Mouse (Mus musculus): ENCODE data around the gene Rbbp6. TPM values are rescaled to one million over a fixed set of nuclear protein-coding genes. Genes with fewer than 3 reads are reported as not detected.

The Rbbp6 gene
- total RNA-seq (2014; fragmentation: Nextera tagmentation) (89.0 and 129 TPM in 2 replicates), total RNA-seq (2017) (61.3 and 66.8 TPM in 2 replicates)

DNA sequence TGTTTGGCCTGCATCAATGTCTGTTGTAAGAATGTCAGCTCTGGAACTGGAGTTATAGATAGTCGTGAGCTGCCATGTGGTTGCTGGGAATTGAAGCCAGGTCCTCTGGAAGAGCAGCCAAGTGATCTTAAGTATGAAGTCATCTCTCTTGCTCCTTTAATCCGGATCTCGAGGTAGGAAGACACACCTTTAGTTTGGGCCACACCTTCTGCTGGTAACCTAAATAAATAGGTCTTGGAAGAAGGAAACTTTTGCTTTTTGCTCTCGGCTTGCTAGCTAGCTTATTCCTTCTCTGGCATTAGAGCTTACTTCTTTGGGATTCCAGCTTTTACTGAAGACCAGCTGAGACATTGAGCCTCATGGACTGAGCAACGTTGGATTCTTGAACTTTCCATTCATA, at the start of gene Rbbp6:
Gene Rbbp6 (plus strand): TSS at position 301 of the 400 bp plus-strand sequence.
- ATAC-seq (replicated peaks; ENCODE audit: poor library complexity, severe bottlenecking) = no peak

DNA sequence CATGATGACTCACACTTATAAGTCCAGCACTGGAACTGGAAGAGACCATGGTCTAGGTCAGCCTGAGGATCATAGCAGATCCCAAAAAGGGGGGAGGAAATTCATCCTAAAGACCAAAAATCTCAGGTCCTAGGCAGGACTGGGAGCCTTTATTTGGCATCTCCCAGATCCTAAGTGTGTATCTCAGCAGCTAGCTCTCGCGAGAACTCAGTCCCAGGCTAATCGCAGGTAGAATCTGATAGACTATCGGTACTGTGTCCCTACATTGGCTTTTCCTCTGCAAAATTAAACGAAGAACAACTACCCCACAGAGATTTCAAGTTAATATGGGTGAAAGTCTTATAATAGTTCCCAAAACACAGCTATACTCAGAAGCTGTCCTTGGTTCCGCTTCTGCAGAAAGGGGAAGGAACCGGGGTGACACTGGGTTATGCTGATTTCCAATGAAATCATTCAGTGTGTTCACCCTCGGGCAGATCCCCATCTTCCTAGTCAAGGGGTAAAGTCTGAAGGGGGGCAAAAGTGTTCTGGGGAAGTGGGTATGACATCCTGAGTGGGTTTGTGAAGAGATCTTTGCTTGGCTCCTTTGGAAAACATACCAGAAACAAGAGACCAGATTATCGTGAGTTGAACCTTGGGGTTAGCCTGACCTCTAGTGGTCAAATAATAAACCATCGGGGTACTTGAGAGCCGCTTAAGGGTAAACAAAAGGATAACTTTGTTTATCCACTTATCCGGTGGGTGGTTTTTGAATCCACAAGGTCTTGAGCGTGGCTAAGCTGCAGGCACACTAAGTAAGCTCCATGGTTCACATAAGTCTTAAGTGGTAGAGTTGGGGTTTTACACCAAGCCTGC, 45.5 kb upstream of the Rbbp6 start:
- ATAC-seq (replicated peaks; ENCODE audit: poor library complexity, severe bottlenecking) = peak; percentile 89

DNA sequence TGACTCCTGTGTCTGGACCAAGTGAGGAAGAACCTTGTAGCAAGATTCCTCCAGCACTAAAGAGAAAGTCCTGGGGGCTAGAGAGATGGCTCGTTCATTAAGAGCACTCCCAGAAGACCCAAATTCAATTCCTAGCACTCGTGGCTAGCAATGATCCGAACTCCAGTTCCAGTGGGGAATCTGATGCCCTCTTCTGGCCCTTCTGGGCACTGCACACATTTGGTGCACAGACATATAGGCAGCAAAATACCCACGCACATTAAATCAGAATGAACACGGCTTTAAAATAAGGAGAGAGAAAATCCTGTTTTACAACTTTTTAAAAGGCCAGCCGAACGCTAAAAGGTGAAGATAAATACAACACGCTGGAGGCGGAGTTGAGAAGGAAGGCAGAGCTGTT, 43.9 kb upstream of the Rbbp6 start:
- no peak for ATAC-seq (replicated peaks; ENCODE audit: poor library complexity, severe bottlenecking)

DNA sequence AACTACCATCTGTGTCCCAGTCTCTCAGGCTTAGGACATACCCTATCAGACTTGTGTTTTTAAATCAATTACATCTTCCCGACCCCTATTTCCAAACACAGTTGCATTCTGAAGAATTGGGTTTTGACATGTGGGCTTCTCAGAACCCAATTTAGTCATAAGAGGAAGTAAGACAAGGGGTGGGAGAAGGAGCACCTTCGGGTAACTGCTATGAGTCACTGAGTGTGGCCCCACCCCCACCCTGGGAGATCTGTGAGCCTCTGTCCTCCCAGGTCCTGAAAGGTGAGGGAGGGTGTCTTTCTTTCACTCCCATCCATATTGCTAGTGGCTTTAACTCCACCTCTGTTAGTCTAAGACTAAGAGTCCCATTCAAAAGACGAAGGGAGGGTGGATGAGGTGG, 41.2 kb upstream of the Rbbp6 start:
- ATAC-seq (replicated peaks; ENCODE audit: poor library complexity, severe bottlenecking) = peak; percentile 56

DNA sequence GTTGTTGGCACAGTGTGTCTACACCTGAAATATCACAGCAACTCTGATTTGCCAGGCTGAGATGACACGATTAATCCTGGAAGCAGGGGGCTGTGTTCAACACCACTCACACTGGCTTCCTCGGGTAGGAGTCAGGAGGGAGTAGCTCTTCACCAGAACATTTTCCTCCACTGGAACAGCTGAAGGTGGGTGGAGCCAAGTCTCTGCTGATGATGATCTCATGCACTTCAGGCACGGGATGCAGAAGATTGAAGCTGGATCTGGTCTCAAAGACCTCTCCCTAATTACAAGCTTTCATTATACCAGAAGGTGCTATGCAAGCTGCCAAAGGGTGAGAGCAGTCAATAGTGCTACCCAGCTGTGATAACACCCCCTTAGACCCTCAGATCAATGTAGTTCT, 35.0 kb upstream of the Rbbp6 start:
- no peak for ATAC-seq (replicated peaks; ENCODE audit: poor library complexity, severe bottlenecking)

DNA sequence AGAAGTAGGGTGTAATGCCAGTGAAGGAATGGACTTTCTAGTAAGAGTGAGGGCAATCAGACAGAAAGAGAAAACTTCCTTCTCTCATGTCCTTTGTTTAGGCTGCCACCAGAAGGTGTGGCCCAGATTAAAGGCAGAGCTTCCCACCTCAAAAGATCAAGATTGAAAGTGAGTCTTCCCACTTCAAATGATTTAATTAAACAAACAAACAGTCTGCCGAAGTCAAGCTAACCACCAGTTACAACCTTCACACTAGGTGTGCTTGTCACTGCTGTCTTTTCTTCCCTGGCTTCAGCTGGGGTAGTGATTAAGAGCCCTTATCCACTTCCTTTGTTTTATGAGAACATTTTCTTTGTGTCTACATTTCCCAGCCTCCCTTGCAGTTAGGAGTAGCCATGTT, 33.3 kb upstream of the Rbbp6 start:
- ATAC-seq (replicated peaks; ENCODE audit: poor library complexity, severe bottlenecking) = no peak

DNA sequence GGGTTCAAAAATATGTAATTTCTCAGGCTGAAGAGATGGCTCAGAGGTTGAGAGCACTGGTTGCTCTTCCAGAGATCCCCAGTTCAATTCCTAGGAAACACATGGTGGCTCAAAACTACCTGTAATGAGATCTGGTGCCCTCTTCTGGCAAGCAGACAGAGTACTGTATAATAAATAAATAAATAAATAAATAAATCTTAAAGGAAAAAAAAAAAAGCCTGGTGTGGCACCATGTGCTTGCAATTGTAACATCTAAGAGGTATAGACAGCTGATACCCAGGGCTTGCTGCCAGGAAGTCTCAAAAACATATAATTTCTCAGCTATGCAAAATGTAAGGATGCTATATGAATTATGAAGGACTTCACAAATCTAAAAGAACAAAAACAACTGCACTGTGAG, 28.9 kb upstream of the Rbbp6 start:
- no peak for ATAC-seq (replicated peaks; ENCODE audit: poor library complexity, severe bottlenecking)

DNA sequence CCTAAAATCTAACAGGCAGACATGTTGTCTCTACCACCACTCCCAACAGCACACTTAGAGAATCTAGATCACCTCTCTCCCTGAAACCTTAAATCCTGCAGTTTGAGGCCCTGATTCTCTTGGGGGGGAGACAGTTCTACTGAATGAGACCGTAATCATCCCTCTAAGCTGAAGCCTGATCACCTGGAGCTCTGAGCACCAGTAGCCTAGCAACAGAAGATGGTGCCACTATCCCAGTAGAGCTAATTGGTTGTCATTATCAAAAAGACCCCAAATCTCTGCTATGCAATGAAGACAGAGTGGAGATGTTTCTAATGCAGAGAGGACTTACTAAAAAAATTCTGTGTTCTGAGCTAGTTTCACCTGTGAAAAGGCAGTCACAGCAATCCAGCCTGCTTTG, 27.3 kb upstream of the Rbbp6 start:
- no peak for ATAC-seq (replicated peaks; ENCODE audit: poor library complexity, severe bottlenecking)

DNA sequence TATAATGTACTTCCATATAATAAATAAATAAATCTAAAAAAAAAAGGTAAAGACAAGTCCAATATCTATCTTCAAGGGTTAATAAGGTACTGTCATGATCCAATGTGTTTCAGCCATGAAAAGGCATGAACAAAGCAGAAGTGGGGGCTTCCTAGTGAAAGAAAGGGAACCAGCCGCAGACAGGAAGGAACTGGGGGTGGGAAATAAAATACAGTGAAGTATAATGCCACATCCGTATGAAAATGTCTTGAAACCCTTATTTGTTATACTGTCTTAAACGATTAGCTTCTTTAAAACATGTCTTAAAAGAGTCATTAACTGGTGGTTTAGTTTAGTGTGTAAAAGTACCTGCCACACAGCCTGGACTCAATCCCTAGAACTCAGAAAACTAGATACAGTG, 26.3 kb upstream of the Rbbp6 start:
- peak; percentile 87 for ATAC-seq (replicated peaks; ENCODE audit: poor library complexity, severe bottlenecking)

DNA sequence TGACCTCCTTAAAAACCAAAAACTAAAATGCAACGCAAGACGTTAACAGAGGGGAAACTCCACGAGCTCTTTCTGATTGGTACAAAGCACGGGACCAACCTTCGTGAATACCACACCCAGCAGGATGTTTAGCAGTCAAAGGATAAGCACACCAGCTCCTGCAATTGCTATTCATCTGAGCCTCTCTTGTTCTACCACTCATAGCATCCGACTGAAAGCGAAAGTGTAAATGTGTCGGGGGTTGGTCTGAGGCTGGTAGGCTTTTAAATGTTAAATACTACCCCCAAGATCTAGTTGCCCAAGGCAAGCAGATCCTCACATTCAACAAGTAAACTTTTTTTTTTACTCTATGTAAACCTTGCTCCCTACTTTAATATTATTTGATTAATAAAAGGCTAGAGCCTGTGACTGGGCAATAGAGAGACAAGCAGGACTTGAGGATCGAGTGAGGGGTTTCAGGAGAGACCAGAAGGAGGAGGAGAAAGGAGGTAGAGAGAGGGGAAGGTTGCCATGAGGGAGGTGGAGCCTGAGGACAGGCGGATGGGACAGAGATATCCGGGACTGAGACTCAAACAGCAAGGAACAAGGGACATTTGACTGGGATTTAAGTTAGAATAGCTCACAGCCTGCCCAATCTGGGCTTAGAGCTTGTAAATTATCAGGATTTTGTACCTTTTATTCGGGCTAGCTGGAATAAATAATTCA, 25.0 kb upstream of the Rbbp6 start:
- ATAC-seq (replicated peaks; ENCODE audit: poor library complexity, severe bottlenecking) = peak; percentile 57

DNA sequence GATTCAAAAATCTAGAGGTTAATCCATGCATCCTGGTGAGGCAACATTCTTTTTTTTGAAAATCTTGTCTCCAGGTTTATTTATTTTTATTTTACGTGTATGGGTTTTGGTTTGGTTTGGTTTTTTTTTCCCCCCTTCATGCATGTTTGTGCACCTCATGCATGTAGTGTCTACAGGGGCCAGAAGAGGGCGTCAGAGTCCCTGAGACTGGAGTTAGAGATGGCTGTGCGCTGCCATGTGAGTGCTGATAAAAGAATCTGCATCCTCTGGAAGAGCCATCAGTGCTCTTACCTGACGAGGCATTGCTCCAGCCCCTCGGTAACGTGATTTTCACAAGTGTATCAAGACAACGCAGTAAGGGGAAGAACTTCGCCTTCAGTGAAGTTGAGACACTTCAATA, 23.4 kb upstream of the Rbbp6 start:
- ATAC-seq (replicated peaks; ENCODE audit: poor library complexity, severe bottlenecking) = no peak

DNA sequence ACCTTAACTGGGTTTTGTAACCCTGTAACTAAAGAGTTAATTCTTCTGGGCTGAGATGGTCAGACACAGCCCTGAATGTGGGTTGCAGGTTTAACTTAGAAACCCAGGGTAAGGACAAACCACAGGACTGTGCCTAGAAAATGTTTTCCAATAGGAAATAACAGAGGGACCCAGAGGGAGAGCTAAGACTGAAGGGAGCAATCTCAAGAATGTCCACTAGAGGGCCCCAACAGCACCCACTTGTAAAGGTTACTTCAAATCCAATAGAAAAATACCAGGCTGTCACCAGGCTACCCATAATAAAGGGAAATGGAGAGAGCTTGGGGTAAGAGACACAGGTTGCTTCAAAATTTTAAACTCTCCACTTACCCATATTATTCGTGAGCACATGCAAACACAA, 20.3 kb upstream of the Rbbp6 start:
- peak; percentile 89 for ATAC-seq (replicated peaks; ENCODE audit: poor library complexity, severe bottlenecking)

DNA sequence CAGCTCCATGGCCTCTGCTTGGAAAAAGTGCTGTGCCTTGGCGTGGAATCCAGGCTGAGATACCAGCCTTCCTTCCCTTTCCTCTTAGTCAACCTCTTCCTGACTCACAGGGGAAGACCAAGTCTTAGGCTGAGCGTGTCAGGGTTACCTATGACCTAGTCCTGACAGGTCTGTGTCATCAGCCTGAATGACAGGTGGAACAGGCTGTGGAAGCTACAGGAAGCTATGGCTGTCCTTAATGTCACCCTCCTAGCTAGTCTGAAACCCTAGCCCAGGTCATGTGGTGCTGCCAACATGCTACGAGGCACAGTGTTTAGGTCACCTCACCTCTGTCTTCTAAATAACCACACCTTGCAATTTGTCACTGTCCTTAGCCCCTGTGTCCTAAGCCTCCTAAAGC, 16.2 kb upstream of the Rbbp6 start:
- no peak for ATAC-seq (replicated peaks; ENCODE audit: poor library complexity, severe bottlenecking)

DNA sequence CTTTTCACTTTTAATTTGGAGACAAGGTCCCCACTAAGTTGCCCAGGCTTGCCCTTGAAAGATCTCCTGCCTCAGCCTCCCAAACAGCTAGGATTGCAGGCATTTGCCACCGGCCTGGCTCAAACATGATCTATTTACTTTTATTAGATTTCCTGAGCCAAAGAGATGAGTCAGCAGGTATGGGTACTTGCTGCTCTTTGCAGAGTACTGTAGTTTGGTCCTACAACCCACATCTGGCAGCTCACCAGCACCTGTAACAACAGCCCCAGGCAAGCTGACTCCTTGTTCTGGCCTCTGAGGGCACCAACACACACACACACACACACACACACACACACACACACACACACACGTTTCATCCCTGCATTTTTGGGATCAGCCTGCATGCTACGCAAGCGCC, 14.0 kb upstream of the Rbbp6 start:
- ATAC-seq (replicated peaks; ENCODE audit: poor library complexity, severe bottlenecking) = no peak

DNA sequence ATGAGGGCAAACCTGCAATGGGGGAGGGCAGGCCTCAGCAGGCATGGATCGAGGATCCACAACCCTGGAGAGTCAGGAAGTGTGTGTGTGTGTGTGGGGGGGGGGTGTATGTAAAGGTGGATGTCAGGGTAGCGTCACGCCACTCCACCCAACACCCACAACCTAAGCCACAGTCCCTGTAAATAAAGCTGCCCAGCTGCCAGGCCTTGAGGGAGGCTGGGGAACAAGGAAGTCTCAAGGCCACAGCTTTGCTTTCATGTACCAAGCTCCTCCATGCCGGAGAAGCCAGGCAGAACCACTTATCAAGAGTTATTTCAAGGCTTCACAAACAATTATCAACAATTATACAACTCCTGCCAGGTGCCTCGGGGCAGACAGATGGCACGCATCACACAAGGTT, 13.4 kb upstream of the Rbbp6 start:
- ATAC-seq (replicated peaks; ENCODE audit: poor library complexity, severe bottlenecking) = no peak

DNA sequence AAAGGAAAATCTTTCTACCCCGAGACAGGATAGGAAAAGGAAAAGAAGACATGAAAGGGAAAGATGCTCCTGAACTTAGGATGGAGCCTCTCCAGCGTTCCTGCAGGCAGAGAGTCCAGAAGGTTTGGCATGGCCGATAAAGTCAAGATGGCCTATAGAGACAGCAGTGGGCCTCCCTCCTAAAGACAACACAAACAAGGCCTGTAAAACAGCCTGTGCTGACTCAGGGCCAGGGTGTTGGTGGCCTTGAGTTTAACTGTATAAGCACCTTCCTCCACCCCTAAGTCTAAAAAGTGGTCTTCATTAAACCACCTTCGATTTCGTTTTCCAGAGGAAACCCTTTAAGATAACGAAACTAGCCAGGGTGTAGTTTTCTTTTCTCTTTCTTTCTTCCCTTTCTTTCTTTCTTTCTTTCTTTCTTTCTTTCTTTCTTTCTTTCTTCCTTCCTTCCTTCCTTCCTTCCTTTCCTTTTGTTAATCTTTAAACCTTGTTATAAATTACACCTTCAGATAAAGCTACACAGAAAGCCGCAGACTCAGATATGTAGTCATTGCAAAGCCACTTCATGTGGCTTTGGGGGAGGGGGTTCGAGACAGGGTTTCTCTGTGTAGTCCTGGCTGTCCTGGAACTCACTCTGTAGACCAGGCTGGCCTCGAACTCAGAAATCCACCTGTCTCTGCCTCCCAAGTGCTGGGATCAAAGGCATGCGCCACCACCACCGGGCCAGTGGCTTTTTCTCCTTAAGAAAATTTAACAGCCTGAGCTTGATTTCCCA, 10.8 kb upstream of the Rbbp6 start:
- ATAC-seq (replicated peaks; ENCODE audit: poor library complexity, severe bottlenecking) = no peak

DNA sequence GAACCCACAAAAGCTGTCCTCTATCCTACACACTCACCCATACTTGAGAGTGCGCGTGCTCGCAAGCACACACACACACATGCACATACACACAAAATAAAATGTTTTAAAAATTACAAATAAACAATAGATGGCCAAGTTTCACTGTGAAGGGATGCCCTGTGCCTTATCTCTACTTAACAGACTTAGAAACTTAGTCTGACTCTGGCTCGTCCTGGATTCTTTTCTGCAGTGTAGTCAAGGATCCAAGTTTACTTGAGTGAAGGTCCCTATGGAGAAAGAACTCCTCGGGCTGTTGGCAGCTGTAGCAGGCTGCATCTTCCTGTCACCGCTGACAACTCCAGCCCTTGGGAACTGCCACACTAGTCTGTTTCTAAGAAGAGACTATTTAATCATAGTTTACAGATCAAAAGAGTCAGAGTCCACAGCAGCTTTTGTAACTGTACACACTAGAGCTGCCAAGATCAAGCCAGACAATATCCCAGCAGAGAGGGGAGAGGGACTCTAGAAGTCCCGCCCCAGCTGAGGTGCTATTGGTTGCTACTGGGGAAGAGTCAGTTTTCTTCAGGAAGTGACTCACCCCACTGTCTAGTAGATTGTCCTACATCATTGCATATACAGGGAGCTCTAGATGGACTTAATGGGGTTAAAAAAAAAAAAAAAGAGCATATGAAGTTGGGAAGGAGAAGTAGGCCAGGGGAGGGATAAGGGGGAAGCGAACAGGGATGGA, 10.1 kb upstream of the Rbbp6 start:
- peak; percentile 100 for ATAC-seq (replicated peaks; ENCODE audit: poor library complexity, severe bottlenecking)

DNA sequence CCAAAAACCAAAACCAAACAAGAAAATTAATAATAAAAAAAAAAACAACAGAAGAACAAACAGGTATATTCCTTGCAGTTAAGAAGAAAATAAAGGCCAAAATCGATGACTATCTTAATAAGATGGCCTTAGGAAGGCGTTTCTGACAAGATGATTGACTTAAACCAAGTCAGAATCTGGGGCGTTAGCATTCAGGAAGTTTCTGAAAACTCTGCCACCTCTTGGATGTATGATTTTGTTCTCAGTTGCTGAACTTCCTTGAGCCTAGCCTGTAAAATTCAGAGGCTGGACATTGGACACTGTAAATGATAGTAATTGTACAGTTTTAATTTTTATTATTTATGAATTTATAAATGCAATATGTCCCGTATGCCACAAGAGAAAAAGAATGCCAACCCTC, 3.3 kb downstream of the Rbbp6 start:
- ATAC-seq (replicated peaks; ENCODE audit: poor library complexity, severe bottlenecking) = no peak

DNA sequence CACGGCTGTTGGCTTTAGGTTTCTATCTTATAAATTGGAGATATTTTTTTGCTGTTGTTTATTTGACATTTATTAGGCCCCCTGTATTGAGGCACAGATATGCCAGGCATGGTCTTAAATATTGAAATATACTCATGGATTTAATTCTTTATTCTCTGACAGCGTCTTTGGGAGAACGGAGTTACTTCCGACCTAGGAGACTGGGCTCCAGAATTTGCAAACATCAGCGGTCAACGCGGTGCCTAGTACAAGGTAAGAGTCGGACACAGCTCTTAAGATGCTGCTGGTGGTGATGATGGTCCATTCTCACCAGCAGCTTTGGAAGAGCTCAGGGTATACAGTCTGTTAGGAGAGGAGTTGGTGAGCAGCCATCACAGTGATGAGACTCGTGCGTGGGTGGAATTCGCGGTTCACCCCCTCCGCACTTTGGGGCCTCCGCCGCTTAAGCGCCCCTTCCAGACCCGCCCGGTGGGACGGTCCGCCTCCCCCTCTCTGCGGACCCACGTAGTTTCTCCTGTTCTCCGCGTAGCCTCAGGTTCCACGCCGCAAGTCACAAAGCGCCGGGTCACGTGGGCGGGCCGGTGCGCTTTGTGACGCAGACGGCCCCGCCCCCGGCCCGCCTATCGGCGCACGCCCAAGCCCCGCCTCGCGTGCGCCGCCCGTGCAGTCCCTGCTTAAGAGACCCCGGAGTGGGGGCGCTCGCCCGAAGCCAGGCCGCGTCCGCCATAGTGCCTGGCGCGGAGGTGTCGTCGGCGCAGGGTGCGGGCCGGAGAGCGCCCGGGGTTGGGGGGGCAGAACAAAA, 3.9 kb downstream of the Rbbp6 start:
- peak; percentile 86 for ATAC-seq (replicated peaks; ENCODE audit: poor library complexity, severe bottlenecking)

Measured in granulocyte monocyte progenitor cell, adult 5-6 weeks (primary cell).